Mouse (Mus musculus): ENCODE measurements around the gene Pmepa1.

DNA sequence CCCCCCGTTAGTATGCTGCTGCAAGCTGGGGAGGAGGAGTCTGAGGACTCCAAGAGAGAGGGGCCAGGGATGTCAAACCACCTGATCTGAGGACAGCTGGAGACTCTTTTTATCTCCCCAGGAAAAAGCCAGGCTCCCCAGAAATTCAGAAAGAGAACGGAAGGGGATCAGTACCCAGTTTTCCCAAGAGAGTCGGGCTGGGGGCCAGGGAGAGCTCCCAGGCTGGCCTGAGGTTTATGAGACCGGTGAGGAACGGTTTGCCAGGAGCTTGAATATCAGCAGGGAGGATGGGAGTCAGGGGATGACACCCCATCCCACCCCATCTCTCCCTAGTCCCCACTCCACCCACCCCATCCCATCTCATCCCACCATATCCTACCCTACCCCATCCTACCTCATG, 94.8 kb downstream of the Pmepa1 start:
- no peak for TF ChIP-seq CTCF (IDR thresholded peaks at IDR 0.05; ENCODE audit: low read depth, low read length)
- no peak for TF ChIP-seq GATA1 (IDR thresholded peaks at IDR 0.05; ENCODE audit: borderline replicate concordance, low read length)
- TF ChIP-seq TAL1 (conservative IDR thresholded peaks at IDR 0.05; ENCODE audit: low read depth, low read length): no peak
